In genomic region chr6:8617369-8617768, GRCm38 (mm10) we compare ENCODE assay signal across 21 mouse cellular contexts.
DNase-seq lines count a peak whose midpoint lies in the region; ATAC-seq lines count a peak whose summit lies in the region.
"Had no signal": no experiment of that assay in that cellular context is flagged by ENCODE, and none has a peak within 500 bp of the region (broad histone marks: within the 10 kb centered on the region; RNA-seq: fewer than 3 reads in every experiment).

No protein-coding gene starts in this region.

- H3K9ac ChIP-seq in kidney, embryonic 16.5 days (replicated peaks; ENCODE audit: low read length) = no peak overlapping the region
- H3K9ac ChIP-seq: embryonic facial prominence, embryonic 13.5 days; forebrain, embryonic 13.5 days; heart, embryonic 13.5 days; hindbrain, embryonic 12.5 days had no signal

- H3K9me3 ChIP-seq in kidney, embryonic 16.5 days (ENCODE audit: low read length) = no peaks in the 10 kb centered on the region
- H3K9me3 ChIP-seq: embryonic facial prominence, embryonic 13.5 days; forebrain, embryonic 13.5 days; heart, embryonic 13.5 days; hindbrain, embryonic 12.5 days had no signal

- peak; percentile 71 for ATAC-seq in CD4-positive, CD25-positive, alpha-beta regulatory T cell, adult 4 months
- ATAC-seq in activated CD4-positive, CD25-positive, alpha-beta regulatory T cell, adult 4 months = peak; percentile 86
- ATAC-seq in megakaryocyte, adult 5-6 weeks (ENCODE audit: poor library complexity, severe bottlenecking) = peak; percentile 86
- no peak for ATAC-seq in kidney, embryonic 16.5 days (ENCODE audit: low FRiP score, low TSS enrichment)
- ATAC-seq: forebrain, embryonic 13.5 days; hindbrain, embryonic 16.5 days; intestine, embryonic 16.5 days; Patski had no signal

- H3K36me3 ChIP-seq in splenic B cell, adult 2 months (ENCODE audit: control insufficient read depth, insufficient read depth, low read length, poor library complexity, severe bottlenecking) = no peaks in the 10 kb centered on the region
- no peaks in the 10 kb centered on the region for H3K36me3 ChIP-seq in kidney, embryonic 16.5 days (ENCODE audit: insufficient read depth, low read length)
- H3K36me3 ChIP-seq: embryonic facial prominence, embryonic 13.5 days; heart, embryonic 13.5 days; hindbrain, embryonic 12.5 days had no signal

- H3K4me1 ChIP-seq in kidney, embryonic 16.5 days (ENCODE audit: insufficient read depth, low read length) = no peaks in the 10 kb centered on the region
- H3K4me1 ChIP-seq: embryonic facial prominence, embryonic 13.5 days; forebrain, embryonic 13.5 days; hindbrain, embryonic 12.5 days had no signal

- no peak overlapping the region for H3K4me3 ChIP-seq in kidney, embryonic 16.5 days (ENCODE audit: low read length)
- H3K4me3 ChIP-seq: embryonic facial prominence, embryonic 13.5 days; forebrain, embryonic 13.5 days; gastrocnemius, adult 2 months; heart, embryonic 13.5 days; hindbrain, embryonic 12.5 days had no signal

- H3K4me2 ChIP-seq in kidney, embryonic 16.5 days (replicated peaks; ENCODE audit: low read depth, low read length) = no peak overlapping the region
- H3K4me2 ChIP-seq: embryonic facial prominence, embryonic 13.5 days; forebrain, embryonic 13.5 days; heart, embryonic 13.5 days; hindbrain, embryonic 12.5 days had no signal

- peak; percentile 24 for DNase-seq in splenic B cell, adult 2 months (ENCODE audit: low read depth, low spot score)
- no peak for DNase-seq in cerebellum, adult 9-10 months
- DNase-seq in lung, postnatal 25 days (ENCODE audit: low spot score) = no peak
- DNase-seq: adrenal gland, adult 8-10 months; adrenal gland, postnatal 36 days; cerebellum, adult 2 months; cerebellum, postnatal 14 days; gastrocnemius, adult 2 months; gastrocnemius, postnatal 25 days; heart, postnatal 4 days had no signal

- WGBS in kidney, embryonic 16.5 days = 71% methylated on average over 2 of the region's 2 CpGs

- H3K27ac ChIP-seq in kidney, embryonic 16.5 days (ENCODE audit: low read length) = no peak overlapping the region
- H3K27ac ChIP-seq: embryonic facial prominence, embryonic 13.5 days; forebrain, embryonic 13.5 days; gastrocnemius, adult 2 months; heart, embryonic 13.5 days; hindbrain, embryonic 12.5 days had no signal

- H3K27me3 ChIP-seq in splenic B cell, adult 2 months (ENCODE audit: control insufficient read depth, insufficient read depth, low read length, poor library complexity, severe bottlenecking) = no peaks in the 10 kb centered on the region
- H3K27me3 ChIP-seq in kidney, embryonic 16.5 days (ENCODE audit: insufficient read depth, low read length) = no peaks in the 10 kb centered on the region
- H3K27me3 ChIP-seq: embryonic facial prominence, embryonic 13.5 days; forebrain, embryonic 13.5 days; heart, embryonic 13.5 days; hindbrain, embryonic 12.5 days; Patski had no signal
